Mouse (Mus musculus) olfactory bulb, adult 2 months (tissue): ENCODE data around the gene Ccdc167.

ENCODE experiments used
- CTCF ChIP-seq: fragments of 200-500 bp; IDR thresholded peaks from 2 replicates; pipeline ENCODE4 v1.5.1; 2012; ENCODE audit warnings: low read depth, mild to moderate bottlenecking, low read length, moderate library complexity; ENCODE audit not compliant: insufficient read depth
- POLR2A ChIP-seq: fragments of 200-500 bp; IDR thresholded peaks from 2 replicates; pipeline ENCODE4 v1.6.1; 2012; ENCODE audit warnings: mild to moderate bottlenecking, low read depth, low read length, moderate library complexity; ENCODE audit not compliant: insufficient read depth

DNA sequence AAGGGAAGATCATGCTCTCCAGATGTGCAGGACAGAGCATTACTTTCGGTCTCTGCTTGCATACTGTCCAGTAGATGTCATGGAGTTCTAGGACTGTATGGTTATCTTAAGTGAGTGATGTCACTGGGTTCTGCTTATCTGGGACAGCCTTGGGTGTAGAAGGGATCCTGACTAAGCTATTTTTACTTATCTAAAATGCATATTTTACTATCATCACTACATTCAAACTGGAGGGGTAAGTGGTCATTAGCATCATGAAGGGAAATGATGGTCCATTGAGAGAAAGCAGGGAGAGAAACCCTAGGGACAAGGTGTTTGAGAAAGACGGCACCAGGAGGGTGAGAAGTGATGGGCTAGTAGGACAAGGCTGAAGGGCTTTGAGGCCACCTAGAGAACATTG, 58.6 kb downstream of the Ccdc167 start:
- TF ChIP-seq CTCF (no peak), POLR2A (no peak)
